Mouse (Mus musculus): Measurements from ENCODE around the gene Thra. TPM values are rescaled to one million over a fixed set of nuclear protein-coding genes. Genes with fewer than 3 reads are reported as not detected.

Gene Thra
- polyA plus RNA-seq, 1 experiment from 2014 or later: 45.3 TPM

DNA sequence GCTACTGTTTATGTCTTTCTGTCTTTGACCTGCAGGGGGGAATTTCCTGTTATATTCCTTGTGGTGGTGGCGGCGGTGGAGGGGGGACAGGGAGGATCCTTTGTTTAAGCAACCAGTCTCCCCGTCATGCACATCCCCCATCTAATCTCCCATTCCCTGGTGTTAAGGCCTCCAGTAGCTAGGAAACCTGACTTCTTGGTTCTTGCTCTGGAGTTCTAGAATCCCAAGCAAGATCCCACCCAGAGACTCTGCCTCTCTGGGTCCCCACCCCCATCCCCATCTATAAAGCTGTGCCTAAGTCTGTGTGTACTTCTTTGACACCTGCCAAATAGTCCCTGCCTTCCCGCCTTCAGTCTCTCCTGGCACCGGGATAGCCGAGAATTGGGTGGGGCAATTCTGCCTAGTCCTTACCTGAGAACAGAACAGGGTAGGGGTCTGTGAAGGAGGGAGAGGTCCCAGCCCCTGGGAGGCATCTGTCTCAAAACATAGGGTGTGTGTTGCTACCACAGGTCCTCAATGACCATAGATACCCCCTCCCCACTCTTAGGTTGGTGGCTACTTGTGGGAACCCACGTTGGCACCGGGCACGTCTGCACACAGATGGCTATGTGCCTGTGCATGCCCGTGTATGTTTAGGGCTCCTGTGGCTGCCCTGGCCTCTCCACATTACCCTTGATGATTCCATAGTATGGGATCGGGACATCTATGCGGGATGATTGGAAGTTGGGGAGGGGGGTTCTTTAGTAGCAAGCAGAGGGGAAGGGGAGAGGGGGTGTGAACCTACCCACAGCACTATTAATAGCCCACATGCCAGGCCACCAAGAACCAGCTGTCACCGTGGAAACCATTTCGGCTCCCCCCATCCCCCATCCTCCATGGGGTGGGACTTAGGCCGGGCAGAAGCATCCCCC is 8.3 kb downstream of the Thra start:
- 18% methylated on average over 15 of the region's 15 CpGs for WGBS
- Histone ChIP-seq H3K27ac (replicated peaks) (peak overlapping the region; percentile 94), H3K4me1 (peaks cover 94% of the 10 kb centered on the region), H3K27me3 (no peaks in the 10 kb centered on the region), H3K4me2 (replicated peaks) (peak overlapping the region; percentile 43), H3K9ac (replicated peaks) (peak overlapping the region; percentile 56), H3K4me3 (peak overlapping the region; percentile 15; the same call in 1 of the 2 replicates), H3K36me3 (0 out of 2 replicates have a peak, but pooled peaks cover 6% of the 10 kb centered on the region), H3K9me3 (no peaks in the 10 kb centered on the region)
- ATAC-seq (ENCODE audit: low FRiP score, low read depth): 0 out of 2 replicates have a peak, but pooled peaks have one; percentile 42

DNA sequence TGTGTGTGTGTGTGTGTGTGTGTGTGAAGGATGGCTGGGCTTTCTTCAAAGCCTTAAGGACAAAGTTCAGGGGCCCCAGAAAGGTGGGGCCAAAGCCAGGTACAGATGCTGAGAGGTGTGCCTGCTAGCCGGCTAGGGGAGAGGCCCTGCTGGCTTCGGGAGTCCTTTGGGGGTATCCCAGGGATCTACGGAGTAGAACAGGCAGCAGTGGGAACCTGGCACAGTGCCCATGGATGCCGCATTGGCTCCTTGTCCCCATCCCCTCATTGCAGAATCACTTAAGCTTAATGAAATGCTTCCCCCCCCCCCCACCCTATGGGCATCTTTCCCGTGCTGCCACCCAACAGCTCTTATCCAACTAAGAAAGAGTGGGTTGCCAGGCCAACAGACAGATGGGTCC is 9.3 kb downstream of the Thra start:
- peaks cover 94% of the 10 kb centered on the region for H3K4me1 ChIP-seq
- no peak for ATAC-seq (ENCODE audit: low FRiP score, low read depth)
- H3K27me3 ChIP-seq: no peaks in the 10 kb centered on the region
- peak overlapping the region; percentile 15; the same call in 1 of the 2 replicates for H3K4me3 ChIP-seq
- H3K36me3 ChIP-seq: 0 out of 2 replicates have a peak, but pooled peaks cover 9% of the 10 kb centered on the region
- WGBS: 24% methylated on average over 5 of the region's 5 CpGs
- peak overlapping the region; percentile 56 for H3K9ac ChIP-seq (replicated peaks)
- H3K4me2 ChIP-seq (replicated peaks): peak overlapping the region; percentile 43
- no peaks in the 10 kb centered on the region for H3K9me3 ChIP-seq
- H3K27ac ChIP-seq (replicated peaks): peak overlapping the region; percentile 94

- H3K27me3 ChIP-seq: no peaks in the 10 kb centered on the region
- 32% methylated on average over 17 of the region's 17 CpGs for WGBS
- H3K4me1 ChIP-seq: peaks cover 88% of the 10 kb centered on the region
- H3K4me3 ChIP-seq: 0 out of 2 replicates have a peak overlapping the region, but pooled peaks have one; percentile 3
- peak overlapping the region; percentile 43 for H3K4me2 ChIP-seq (replicated peaks)
- peak; percentile 28; the same call in 1 of the 2 replicates for ATAC-seq (ENCODE audit: low FRiP score, low read depth)
- peak overlapping the region; percentile 50 for H3K9ac ChIP-seq (replicated peaks)
- no peaks in the 10 kb centered on the region for H3K9me3 ChIP-seq
- peaks cover 9% of the 10 kb centered on the region; the same call in 1 of the 2 replicates for H3K36me3 ChIP-seq
- H3K27ac ChIP-seq (replicated peaks): peak overlapping the region; percentile 94
These were observed 10.1 kb downstream of the Thra start for GRCm38 (mm10) chr11:98750351-98751201.

GRCm38 (mm10) chr11:98751221-98751782 is 10.9 kb downstream of the Thra start:
- ATAC-seq (ENCODE audit: low FRiP score, low read depth): no peak
- H3K4me3 ChIP-seq: no peak overlapping the region
- peak overlapping the region; percentile 43 for H3K4me2 ChIP-seq (replicated peaks)
- 37% methylated on average over 6 of the region's 6 CpGs for WGBS
- peak overlapping the region; percentile 50 for H3K9ac ChIP-seq (replicated peaks)
- peak overlapping the region; percentile 94 for H3K27ac ChIP-seq (replicated peaks)
- peaks cover 14% of the 10 kb centered on the region; the same call in 1 of the 2 replicates for H3K36me3 ChIP-seq
- H3K4me1 ChIP-seq: peaks cover 81% of the 10 kb centered on the region
- H3K27me3 ChIP-seq: no peaks in the 10 kb centered on the region
- no peaks in the 10 kb centered on the region for H3K9me3 ChIP-seq

GRCm38 (mm10) chr11:98752562-98753140 is 12.2 kb downstream of the Thra start:
- Histone ChIP-seq H3K27ac (replicated peaks) (peak overlapping the region; percentile 94), H3K27me3 (no peaks in the 10 kb centered on the region), H3K36me3 (peaks cover 21% of the 10 kb centered on the region; the same call in 1 of the 2 replicates), H3K9ac (replicated peaks) (no peak overlapping the region), H3K4me1 (peaks cover 67% of the 10 kb centered on the region), H3K4me3 (no peak overlapping the region), H3K4me2 (replicated peaks) (no peak overlapping the region), H3K9me3 (no peaks in the 10 kb centered on the region)
- ATAC-seq (ENCODE audit: low FRiP score, low read depth): no peak
- 87% methylated on average over 10 of the region's 10 CpGs for WGBS

GRCm38 (mm10) chr11:98753264-98753663 is 12.8 kb downstream of the Thra start:
- no peaks in the 10 kb centered on the region for H3K9me3 ChIP-seq
- no peak overlapping the region for H3K27ac ChIP-seq (replicated peaks)
- no peak overlapping the region for H3K4me2 ChIP-seq (replicated peaks)
- WGBS: 84% methylated on average over 5 of the region's 5 CpGs
- peaks cover 21% of the 10 kb centered on the region; the same call in 1 of the 2 replicates for H3K36me3 ChIP-seq
- no peaks in the 10 kb centered on the region for H3K27me3 ChIP-seq
- H3K9ac ChIP-seq (replicated peaks): 0 out of 2 replicates have a peak overlapping the region, but pooled peaks have one; percentile 28
- peaks cover 61% of the 10 kb centered on the region for H3K4me1 ChIP-seq
- ATAC-seq (ENCODE audit: low FRiP score, low read depth): no peak
- H3K4me3 ChIP-seq: no peak overlapping the region

DNA sequence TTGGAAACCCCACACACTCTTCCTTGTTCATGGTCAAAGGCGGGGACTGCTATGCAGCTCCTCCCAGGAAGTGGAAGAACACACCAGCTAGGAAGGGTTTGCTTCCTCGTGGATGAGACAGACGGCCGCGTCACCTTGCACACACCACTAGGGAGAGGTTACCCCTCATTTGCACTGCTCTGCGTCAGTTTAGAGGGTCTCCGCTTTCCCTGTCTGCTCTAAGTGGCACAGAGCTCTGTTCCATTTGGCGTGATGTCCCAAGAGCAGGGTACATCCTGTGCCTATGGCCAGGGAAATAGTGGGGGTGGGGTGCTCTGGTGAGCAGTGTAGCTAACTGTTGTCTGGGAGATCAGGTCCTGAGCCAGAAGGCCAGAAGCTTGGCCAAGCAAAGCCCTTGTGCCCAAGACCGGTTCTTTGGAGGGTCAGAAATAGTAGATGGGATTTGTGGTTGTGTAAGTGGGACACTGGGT is 13.7 kb downstream of the Thra start:
- H3K27ac ChIP-seq (replicated peaks): 0 out of 2 replicates have a peak overlapping the region, but pooled peaks have one; percentile 1
- no peak overlapping the region for H3K4me3 ChIP-seq
- H3K4me1 ChIP-seq: peaks cover 52% of the 10 kb centered on the region

DNA sequence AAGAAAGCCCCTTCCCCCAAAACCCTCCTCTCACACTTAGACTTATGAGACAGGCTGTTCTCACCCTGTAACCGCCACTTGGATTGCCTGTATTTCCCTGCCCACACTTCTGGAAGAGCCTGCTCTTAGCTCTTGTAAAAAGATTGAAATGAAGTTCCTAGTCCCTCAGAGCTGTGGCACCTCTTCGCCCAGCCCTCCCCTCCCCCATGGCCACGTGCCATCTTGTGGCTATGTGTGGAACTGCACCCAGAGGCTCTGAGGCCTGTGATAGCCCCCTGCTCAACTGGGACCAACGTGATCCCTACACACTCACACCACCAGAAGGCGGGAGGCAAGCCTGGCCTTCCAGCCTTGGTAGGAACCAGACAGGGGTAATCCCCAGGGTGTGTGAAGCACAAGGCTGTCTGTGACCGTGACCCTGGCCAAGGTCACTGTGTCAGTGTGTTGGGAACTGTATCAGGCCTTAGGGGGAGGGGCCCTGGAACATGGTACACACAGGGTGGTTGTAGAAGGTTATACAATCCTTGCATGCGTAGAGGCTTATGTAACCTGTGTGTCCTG is 14.3 kb downstream of the Thra start:
- Histone ChIP-seq H3K9ac (replicated peaks) (no peak overlapping the region), H3K4me1 (peaks cover 47% of the 10 kb centered on the region), H3K4me2 (replicated peaks) (no peak overlapping the region), H3K4me3 (no peak overlapping the region), H3K27ac (replicated peaks) (0 out of 2 replicates have a peak overlapping the region, but pooled peaks have one; percentile 1), H3K36me3 (peaks cover 24% of the 10 kb centered on the region; the same call in 1 of the 2 replicates), H3K27me3 (no peaks in the 10 kb centered on the region), H3K9me3 (no peaks in the 10 kb centered on the region)
- ATAC-seq (ENCODE audit: low FRiP score, low read depth): peak; percentile 35; the same call in 1 of the 2 replicates
- 18% methylated on average over 7 of the region's 7 CpGs for WGBS

More for the DNA sequence above, 13.7 kb downstream of the Thra start:
- Histone ChIP-seq H3K4me2 (replicated peaks) (no peak overlapping the region), H3K27me3 (no peaks in the 10 kb centered on the region), H3K9me3 (no peaks in the 10 kb centered on the region), H3K9ac (replicated peaks) (no peak overlapping the region), H3K36me3 (peaks cover 24% of the 10 kb centered on the region; the same call in 1 of the 2 replicates)
- WGBS: 81% methylated on average over 9 of the region's 9 CpGs
- no peak for ATAC-seq (ENCODE audit: low FRiP score, low read depth)

DNA sequence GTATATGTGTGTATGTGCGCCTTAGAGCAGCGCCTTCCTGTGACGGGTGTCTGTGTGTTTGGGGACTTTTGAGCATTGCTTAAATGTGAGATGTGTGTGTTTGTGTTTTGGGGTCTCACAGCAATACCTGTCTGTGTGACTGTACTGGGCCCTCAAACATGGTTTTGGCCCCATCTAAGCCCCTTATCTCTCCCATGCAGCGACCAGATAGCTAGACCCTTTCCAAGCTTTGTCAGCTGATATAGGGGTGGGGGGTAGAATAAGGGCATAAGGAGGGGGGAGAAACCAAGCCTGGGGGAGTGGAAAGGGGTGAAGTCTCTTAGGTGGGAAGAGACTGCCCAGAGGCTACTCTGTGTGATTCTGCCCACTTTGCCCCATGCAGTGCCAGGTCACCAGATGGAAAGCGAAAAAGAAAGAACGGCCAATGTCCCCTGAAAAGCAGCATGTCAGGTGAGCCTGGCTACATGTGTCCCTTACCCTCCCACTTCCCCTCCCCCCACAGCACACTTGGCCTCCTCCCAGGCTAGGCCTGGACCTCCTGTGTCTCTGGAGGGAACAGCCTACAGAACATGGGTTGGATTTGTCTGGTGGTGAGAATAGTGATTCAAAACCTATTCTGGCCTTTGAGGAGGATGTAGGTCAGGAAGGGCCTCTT is 15.4 kb downstream of the Thra start:
- no peak overlapping the region for H3K4me3 ChIP-seq
- peaks cover 31% of the 10 kb centered on the region for H3K36me3 ChIP-seq
- H3K4me1 ChIP-seq: peaks cover 35% of the 10 kb centered on the region
- H3K27me3 ChIP-seq: no peaks in the 10 kb centered on the region; the same call in 1 of the 2 replicates
- ATAC-seq (ENCODE audit: low FRiP score, low read depth): no peak
- H3K9me3 ChIP-seq: no peaks in the 10 kb centered on the region
- no peak overlapping the region for H3K9ac ChIP-seq (replicated peaks)
- no peak overlapping the region for H3K27ac ChIP-seq (replicated peaks)
- WGBS: 97% methylated on average over 6 of the region's 6 CpGs
- no peak overlapping the region for H3K4me2 ChIP-seq (replicated peaks)

- 90% methylated on average over 12 of the region's 12 CpGs for WGBS
- Histone ChIP-seq H3K9ac (replicated peaks) (no peak overlapping the region), H3K4me2 (replicated peaks) (no peak overlapping the region), H3K4me1 (peaks cover 26% of the 10 kb centered on the region), H3K9me3 (no peaks in the 10 kb centered on the region), H3K27me3 (no peaks in the 10 kb centered on the region; the same call in 1 of the 2 replicates), H3K36me3 (peaks cover 38% of the 10 kb centered on the region), H3K27ac (replicated peaks) (no peak overlapping the region), H3K4me3 (no peak overlapping the region)
- ATAC-seq (ENCODE audit: low FRiP score, low read depth): no peak
These were observed 16.3 kb downstream of the Thra start for GRCm38 (mm10) chr11:98756711-98757110.

Measured in midbrain, embryonic 12.5 days (tissue).